Mouse (Mus musculus): ENCODE data around the gene Myocos.

DNA sequence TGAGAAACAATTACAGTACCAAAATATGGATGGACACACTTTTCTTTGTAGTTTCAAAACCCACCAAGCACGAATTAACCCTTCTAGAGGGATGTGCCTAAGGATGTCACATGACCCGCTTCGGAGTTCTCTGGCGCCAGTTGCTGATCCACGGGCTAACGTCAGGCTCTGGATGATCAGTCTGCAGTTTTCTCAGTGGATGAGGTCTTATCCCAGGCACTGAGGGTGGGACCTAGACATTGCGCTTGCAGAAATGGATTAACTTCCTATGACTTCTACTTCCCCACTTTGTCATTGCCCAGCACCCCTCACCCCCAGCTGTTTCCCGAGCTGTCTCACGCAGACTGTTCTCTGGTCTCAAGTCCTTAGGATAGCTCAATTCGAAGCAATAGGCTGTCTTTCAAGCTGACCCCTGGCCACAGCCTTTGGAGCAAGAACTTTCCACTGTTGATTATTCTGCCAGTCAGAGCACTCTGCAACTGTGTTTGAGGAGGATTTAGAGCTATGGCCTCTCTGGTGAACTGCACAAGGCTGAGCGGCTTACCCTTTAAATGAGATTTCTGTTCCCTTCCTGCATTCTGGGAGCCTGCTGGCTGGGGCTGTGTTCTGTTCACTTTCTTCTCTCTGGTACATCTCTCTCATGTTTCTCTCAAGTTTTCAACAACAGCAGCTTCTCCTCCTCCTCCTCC, 7.6 kb upstream of the Myocos start:
- TF ChIP-seq CTCF (conservative IDR thresholded peaks at IDR 0.05; ENCODE audit: insufficient read depth, insufficient read length, low read depth, low read length) (no peak), POLR2A (IDR thresholded peaks at IDR 0.05; ENCODE audit: low read depth, low read length) (no peak)

All from kidney, adult 2 months (tissue).